Mouse (Mus musculus) megakaryocyte-erythroid progenitor cell, adult 5 weeks (primary cell): Measurements from ENCODE around the gene Fabp7. TPM values are rescaled to one million over a fixed set of nuclear protein-coding genes. Genes with fewer than 3 reads are reported as not detected.

Experiments
- polyA plus RNA-seq: library from polyadenylated mRNA; stranded (reverse); fragments of >175 nt; gene quantifications from 2 replicates; pipeline ENCODE4 v1.2.3, GENCODE M21; 2012

Gene Fabp7
- polyA plus RNA-seq: not detected in 2 replicates

GRCm38 (mm10) chr10:57784876-57785150 is at the start of gene Fabp7:
Fabp7 (plus strand) TSS chr10:57784881.

GRCm38 (mm10) chr10:57794018-57794417 is 9.3 kb downstream of the Fabp7 start, which contains the start of gene Smpdl3a:
Smpdl3a (plus strand) TSS chr10:57794335.

Other genes starting within 250 kb of the Fabp7 start
- 3.5 and 5.0 TPM in 2 replicates for gene Pkib, start 152.9 kb upstream of the Fabp7 start, polyA plus RNA-seq
- gene Smpdl3a, start 9.5 kb downstream of the Fabp7 start, polyA plus RNA-seq: 29.1 and 54.3 TPM in 2 replicates